Mouse (Mus musculus): ENCODE data around the gene Fus.

DNA sequence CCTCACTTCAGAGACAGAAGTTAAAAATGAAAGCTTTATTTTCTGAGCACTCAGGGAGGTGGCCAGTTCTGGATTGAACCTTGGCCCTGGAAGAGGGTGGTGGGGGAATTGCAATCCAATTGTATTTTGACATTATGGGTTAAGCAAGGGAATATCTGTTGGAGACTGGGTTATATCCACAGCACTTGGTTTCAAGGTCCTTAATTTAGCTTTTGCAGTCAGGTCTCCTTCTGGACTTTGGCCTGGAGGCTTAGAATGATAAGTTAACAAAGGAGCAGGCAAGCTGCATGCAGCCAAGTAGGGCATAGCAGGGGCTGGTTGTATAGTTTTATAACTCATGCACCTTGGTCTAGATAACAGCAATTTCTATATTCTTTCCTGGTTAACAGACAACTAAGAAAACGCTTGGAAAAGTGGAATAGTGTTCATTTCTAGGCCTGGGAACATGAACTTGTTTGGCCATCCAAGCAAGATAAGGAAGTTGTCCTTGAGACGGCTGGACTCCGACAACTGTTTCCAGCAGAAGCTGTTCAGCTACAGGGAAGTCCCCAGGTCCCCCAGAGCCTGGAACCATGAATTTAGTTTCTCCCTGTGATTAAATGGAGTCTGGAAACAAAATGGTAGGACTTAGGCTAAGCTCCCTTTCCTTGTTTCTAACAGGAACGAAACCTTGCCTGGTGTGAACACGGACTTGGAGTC is 65.2 kb downstream of the Fus start:
- TF ChIP-seq CTCF (IDR thresholded peaks at IDR 0.05; ENCODE audit: control insufficient read depth, insufficient read depth, low read length), result no peak
- TF ChIP-seq POLR2A (IDR thresholded peaks at IDR 0.05; ENCODE audit: borderline replicate concordance, control insufficient read depth, low read depth, low read length), result no peak
